Mouse (Mus musculus) hindbrain, postnatal 0 days (tissue): ENCODE data around the gene Slc9a3r1. TPM values are rescaled to one million over a fixed set of nuclear protein-coding genes. Genes with fewer than 3 reads are reported as not detected.
A peak's percentile ranks its signal among the peaks of the same experiment; 100 is the strongest.

Experiments used
- ATAC-seq: fragments of 200-750 bp; cut with Nextera tagmentation; 2 replicates; pipeline ENCODE4 v1.8.0; 2017; ENCODE audit warnings: mild to moderate bottlenecking, moderate TSS enrichment, moderate library complexity
- DNase-seq: peaks from one replicate; pipeline ENCODE4 v3.0.0-alpha.2; 2015; ENCODE audit warnings: low spot score
- H3K27ac ChIP-seq: fragments of 300-500 bp; sonication (generic); 2 replicates; pipeline ENCODE4 v1.5.1; 2014; ENCODE audit warnings: mild to moderate bottlenecking
- H3K27me3 ChIP-seq: fragments of 300-500 bp; sonication (generic); 2 replicates; pipeline ENCODE4 v1.6.1; 2014; ENCODE audit warnings: low read length, mixed read lengths; ENCODE audit not compliant: insufficient read depth
- H3K36me3 ChIP-seq: fragments of 300-500 bp; sonication (generic); 2 replicates; pipeline ENCODE4 v1.6.1; 2014; ENCODE audit warnings: low read length, mixed read lengths; ENCODE audit not compliant: insufficient read depth
- H3K4me1 ChIP-seq: fragments of 300-500 bp; sonication (generic); 2 replicates; pipeline ENCODE4 v1.6.1; 2014; ENCODE audit warnings: antibody characterized with exemption, low read length, mixed read lengths; ENCODE audit not compliant: insufficient read depth
- H3K4me2 ChIP-seq: fragments of 300-500 bp; sonication (generic); 2 replicates; pipeline ENCODE4 v1.6.1; 2014; ENCODE audit warnings: low read depth, mild to moderate bottlenecking, low read length, moderate library complexity, mixed read lengths
- H3K4me3 ChIP-seq: fragments of 300-500 bp; sonication (generic); 2 replicates; pipeline ENCODE4 v1.5.1; 2014; ENCODE audit warnings: low read length
- H3K9ac ChIP-seq: fragments of 300-500 bp; sonication (generic); replicated peaks from 2 replicates; pipeline ENCODE4 v1.6.1; 2014; ENCODE audit warnings: mild to moderate bottlenecking, low read length, moderate library complexity, mixed read lengths
- H3K9me3 ChIP-seq: fragments of 300-500 bp; sonication (generic); 2 replicates; pipeline ENCODE4 v1.6.1; 2016; ENCODE audit warnings: low read length, mixed read lengths
- CTCF ChIP-seq: IDR thresholded peaks from 2 replicates; pipeline ENCODE4 v1.5.1; 2016; ENCODE audit warnings: antibody characterized with exemption, control low read depth, low read depth
- WGBS: fragments of 180-500 bp; shearing (Covaris S2); extraction: QIAGEN DNeasy Blood & Tissue Kit; methylation state at CpG from one replicate; pipeline ENCODE4 v1.1.7; 2014; 5-methylcytosine and 5-hydroxymethylcytosine counted together
- polyA plus RNA-seq: library from polyadenylated mRNA; unstranded; fragments of >200 nt; fragmentation: Nextera tagmentation; extraction: Ambion mirVana; gene quantifications from 2 replicates; pipeline ENCODE4 v1.2.1, GENCODE M21; 2015
- total RNA-seq: library from RNA; depleted of rRNA; stranded (reverse); fragments of >200 nt; gene quantifications from 2 replicates; pipeline ENCODE4 v1.2.3, GENCODE M21; 2014

The Slc9a3r1 gene
- total and polyA plus RNA-seq, 2 experiments from 2014 or later = 72.6 to 91.8 TPM

DNA sequence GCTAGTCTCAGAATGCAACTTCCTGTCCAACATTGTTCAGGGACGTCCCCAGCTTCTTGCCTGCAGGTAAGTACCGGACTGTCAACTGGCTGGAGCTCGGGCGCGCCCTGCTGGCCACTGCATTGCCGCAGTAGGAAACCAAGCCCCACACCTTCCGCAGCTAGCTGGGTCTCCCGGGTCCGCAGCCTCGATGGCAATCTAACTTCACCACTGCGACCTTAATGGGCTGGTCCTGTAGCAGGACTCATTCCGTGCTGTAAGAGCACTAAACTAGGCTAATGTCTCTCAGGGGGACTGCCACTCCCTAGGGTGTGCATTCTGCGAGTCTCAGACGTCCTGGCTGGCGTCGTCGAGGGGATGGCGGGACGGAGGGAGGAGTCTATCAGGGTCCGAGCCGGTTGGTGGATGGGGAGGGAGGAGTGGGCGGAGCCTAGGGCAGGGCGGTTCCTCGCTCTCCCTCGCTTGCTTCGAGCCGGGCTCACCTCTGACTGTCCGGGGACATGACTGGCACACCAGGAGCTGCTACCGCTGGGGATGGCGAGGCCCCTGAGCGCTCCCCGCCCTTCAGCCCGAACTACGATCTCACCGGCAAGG, 9.3 kb upstream of the Slc9a3r1 start:
- peak; percentile 68 for DNase-seq
- 1% methylated on average over 33 of the region's 35 CpGs for WGBS

GRCm38 (mm10) chr11:115155053-115155634, 8.0 kb upstream of the Slc9a3r1 start:
- no peak overlapping the region for H3K4me3 ChIP-seq
- no peaks in the 10 kb centered on the region; the same call in 1 of the 2 replicates for H3K4me1 ChIP-seq
- H3K4me2 ChIP-seq = no peak overlapping the region
- no peak for DNase-seq
- 24% methylated on average over 5 of the region's 5 CpGs for WGBS
- no peaks in the 10 kb centered on the region for H3K9me3 ChIP-seq
- no peak for TF ChIP-seq CTCF
- no peak overlapping the region for H3K27ac ChIP-seq
- no peak for ATAC-seq
- no peak overlapping the region for H3K9ac ChIP-seq
- no peaks in the 10 kb centered on the region for H3K36me3 ChIP-seq
- H3K27me3 ChIP-seq = peaks cover 16% of the 10 kb centered on the region

More for the DNA sequence above, 9.3 kb upstream of the Slc9a3r1 start:
- Histone ChIP-seq H3K9me3 (0 out of 2 replicates have a peak, but pooled peaks cover 4% of the 10 kb centered on the region), H3K4me1 (no peaks in the 10 kb centered on the region; the same call in 1 of the 2 replicates), H3K4me2 (peak overlapping the region; percentile 43), H3K27me3 (peaks cover 16% of the 10 kb centered on the region), H3K36me3 (no peaks in the 10 kb centered on the region), H3K27ac (no peak overlapping the region), H3K4me3 (peak overlapping the region; percentile 16), H3K9ac (no peak overlapping the region)
- TF ChIP-seq CTCF = peak; percentile 91
- ATAC-seq = peak; percentile 63; the same call in 1 of the 2 replicates

DNA sequence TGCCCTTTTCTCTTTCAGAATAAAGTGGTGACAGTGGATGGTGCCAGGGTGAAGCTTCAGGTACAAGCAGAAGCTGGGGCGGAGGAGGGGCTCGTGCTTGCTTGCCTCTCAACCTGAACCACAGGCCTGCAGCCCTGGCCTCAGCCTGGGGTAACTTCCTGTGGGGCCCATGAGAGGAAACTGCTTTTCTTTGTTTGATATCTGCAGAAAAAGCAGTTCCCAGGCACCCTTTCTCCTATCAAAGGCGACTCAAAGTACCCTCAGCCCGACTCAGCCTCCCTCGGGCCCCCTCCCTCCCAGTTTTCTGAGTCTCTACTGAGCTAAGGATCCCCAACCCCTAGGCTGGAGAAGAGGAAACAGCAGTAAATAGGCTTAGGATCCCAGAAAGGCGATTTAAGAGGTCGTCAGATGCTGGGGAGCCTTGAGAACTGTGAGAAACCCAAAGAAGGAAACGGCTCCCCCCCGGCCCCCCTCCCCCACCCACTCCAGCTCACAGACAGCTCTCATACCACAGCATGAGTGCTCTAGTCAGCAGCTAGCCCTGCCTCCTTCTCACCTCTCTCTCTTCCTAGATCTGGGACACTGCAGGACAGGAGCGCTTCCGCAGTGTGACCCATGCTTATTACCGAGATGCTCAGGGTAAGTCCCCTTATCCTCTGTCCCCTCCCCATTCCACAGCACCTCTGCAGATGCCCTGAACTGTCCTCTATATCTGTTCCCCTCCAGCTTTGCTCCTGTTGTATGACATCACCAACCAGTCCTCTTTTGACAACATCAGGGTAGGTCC, 5.0 kb upstream of the Slc9a3r1 start:
- ATAC-seq = no peak
- Histone ChIP-seq H3K4me2 (no peak overlapping the region), H3K27ac (no peak overlapping the region), H3K27me3 (peaks cover 16% of the 10 kb centered on the region), H3K4me1 (no peaks in the 10 kb centered on the region), H3K9ac (no peak overlapping the region), H3K4me3 (no peak overlapping the region), H3K9me3 (no peaks in the 10 kb centered on the region), H3K36me3 (no peaks in the 10 kb centered on the region)
- no peak for DNase-seq
- WGBS = 42% methylated on average over 12 of the region's 12 CpGs
- no peak for TF ChIP-seq CTCF

DNA sequence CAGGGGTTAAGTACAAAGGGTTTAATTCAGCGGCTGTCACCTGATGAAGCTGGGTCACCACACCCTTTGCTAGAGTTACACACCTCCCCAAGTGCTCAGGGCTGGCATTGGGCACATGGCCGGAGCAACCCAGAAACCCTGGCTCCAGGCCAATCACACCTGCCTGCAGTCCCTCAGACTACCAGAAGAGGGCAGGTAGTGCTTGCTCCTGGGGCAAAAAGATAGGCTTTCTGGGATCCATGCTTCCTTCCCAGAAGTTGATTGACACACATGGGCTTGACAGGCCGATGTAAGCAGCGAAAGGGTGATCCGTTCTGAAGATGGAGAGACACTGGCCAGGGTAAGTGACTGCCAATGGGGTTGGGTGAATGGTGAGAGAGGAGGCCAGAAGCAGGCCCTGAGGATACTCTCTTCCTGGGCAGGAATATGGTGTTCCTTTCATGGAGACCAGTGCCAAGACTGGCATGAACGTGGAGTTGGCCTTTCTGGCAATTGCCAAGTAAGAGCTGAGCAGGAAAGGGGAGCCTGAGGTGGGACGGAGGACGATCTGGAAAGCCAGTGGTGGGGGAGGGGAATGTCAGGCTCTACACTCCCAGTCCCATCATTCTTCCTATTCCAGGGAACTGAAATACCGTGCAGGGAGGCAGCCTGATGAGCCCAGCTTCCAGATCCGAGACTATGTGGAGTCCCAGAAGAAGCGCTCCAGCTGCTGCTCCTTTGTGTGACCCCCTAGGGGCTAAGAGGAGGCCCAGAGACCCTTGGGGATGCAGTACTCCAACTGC, 2.9 kb upstream of the Slc9a3r1 start:
- peak; percentile 52 for DNase-seq
- Histone ChIP-seq H3K4me3 (no peak overlapping the region), H3K9me3 (no peaks in the 10 kb centered on the region), H3K9ac (no peak overlapping the region), H3K4me2 (no peak overlapping the region), H3K4me1 (no peaks in the 10 kb centered on the region), H3K27ac (no peak overlapping the region), H3K36me3 (no peaks in the 10 kb centered on the region), H3K27me3 (peaks cover under 1% of the 10 kb centered on the region; the same call in 1 of the 2 replicates)
- peak; percentile 81 for TF ChIP-seq CTCF
- no peak for ATAC-seq
- WGBS = 44% methylated on average over 11 of the region's 11 CpGs

- peak; percentile 80 for DNase-seq
- H3K4me1 ChIP-seq = peaks cover 5% of the 10 kb centered on the region; the same call in 1 of the 2 replicates
Observed at GRCm38 (mm10) chr11:115160883-115161577, 2.1 kb upstream of the Slc9a3r1 start.

More at GRCm38 (mm10) chr11:115160883-115161577, 2.1 kb upstream of the Slc9a3r1 start:
- Histone ChIP-seq H3K27ac (no peak overlapping the region), H3K9me3 (no peaks in the 10 kb centered on the region), H3K4me3 (no peak overlapping the region), H3K36me3 (no peaks in the 10 kb centered on the region), H3K4me2 (no peak overlapping the region), H3K27me3 (no peaks in the 10 kb centered on the region), H3K9ac (no peak overlapping the region)
- no peak for ATAC-seq
- WGBS = 28% methylated on average over 10 of the region's 10 CpGs
- peak; percentile 87 for TF ChIP-seq CTCF
